Mouse (Mus musculus): ENCODE results near the gene Rpp21.

DNA sequence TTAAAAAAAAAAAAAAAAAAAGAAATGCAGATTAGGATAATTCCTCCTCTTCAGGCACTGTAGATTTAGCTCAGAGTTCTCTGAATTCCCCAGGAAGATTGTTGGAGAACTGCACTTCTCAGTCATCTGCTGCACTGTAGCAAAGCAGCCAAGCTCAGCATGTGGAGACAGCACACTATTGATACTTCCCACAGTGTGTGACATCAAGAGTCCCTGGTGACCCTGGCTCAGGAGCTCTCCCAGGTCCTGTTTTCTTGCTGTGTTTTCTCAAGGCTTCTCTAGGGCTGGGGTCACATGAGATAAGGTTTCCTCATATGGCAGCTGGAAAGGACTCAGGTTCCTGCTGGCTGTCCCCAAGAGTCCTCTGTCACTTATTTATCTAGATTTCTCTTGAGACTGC, 51.0 kb downstream of the Rpp21 start:
- no peak for TF ChIP-seq CTCF (IDR thresholded peaks at IDR 0.05)
- no peak for TF ChIP-seq EP300 (IDR thresholded peaks at IDR 0.05)
